Mouse (Mus musculus): ENCODE measurements at regions not wholly inside any gene's neighbourhood (a gene's known extent, or its start where the extent isn't known, plus 50 kb on each side); places are given as distances from the start of the nearest gene placed in this dataset.

DNA sequence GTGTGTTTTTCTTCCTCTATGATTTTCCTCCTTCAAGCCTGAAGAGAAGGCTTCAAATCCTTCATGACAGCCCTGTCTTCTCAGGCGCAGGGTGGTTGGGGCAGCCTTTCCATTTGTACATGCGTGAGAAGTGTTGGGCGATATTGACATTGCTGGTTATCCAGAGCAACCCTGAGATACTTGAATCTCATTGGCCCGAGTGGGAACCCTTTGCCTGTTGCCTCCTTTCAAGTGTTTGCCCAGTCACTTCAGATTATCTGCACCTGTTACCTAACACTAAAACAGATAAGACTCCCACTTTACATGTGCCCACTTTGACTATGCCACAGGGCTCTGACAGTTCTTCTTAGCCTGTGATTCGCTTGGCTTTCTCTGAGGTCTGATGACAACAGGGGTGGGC, 258.3 kb downstream of the Sox2 start:
- TF ChIP-seq GATA1 (IDR thresholded peaks at IDR 0.05; ENCODE audit: borderline replicate concordance, low read length) (no peak), FLI1 (IDR thresholded peaks at IDR 0.05; ENCODE audit: low read length) (no peak)

Measured in megakaryocyte, embryonic 14.5 days (primary cell).